Mouse (Mus musculus) limb, embryonic 15.5 days (tissue): Measurements from ENCODE around the gene Kmt2a. TPM values are rescaled to one million over a fixed set of nuclear protein-coding genes. Genes with fewer than 3 reads are reported as not detected.

ENCODE experiments used
- ATAC-seq: fragments of 200-750 bp; cut with Nextera tagmentation; 2 replicates; pipeline ENCODE4 v1.8.0; 2017; ENCODE audit warnings: low read depth, moderate TSS enrichment; ENCODE audit not compliant: insufficient number of reproducible peaks, low FRiP score, low TSS enrichment
- H3K27ac ChIP-seq: fragments of 300-500 bp; sonication (generic); 2 replicates; pipeline ENCODE4 v1.5.1; 2015; ENCODE audit warnings: moderate library complexity, mild to moderate bottlenecking, inconsistent platforms
- H3K27me3 ChIP-seq: fragments of 300-500 bp; sonication (generic); 2 replicates; pipeline ENCODE4 v1.6.1; 2015; ENCODE audit warnings: inconsistent platforms
- H3K36me3 ChIP-seq: fragments of 300-500 bp; sonication (generic); 2 replicates; pipeline ENCODE4 v1.6.1; 2015; ENCODE audit warnings: inconsistent platforms
- H3K4me1 ChIP-seq: fragments of 300-500 bp; sonication (generic); 2 replicates; pipeline ENCODE4 v1.6.1; 2015; ENCODE audit warnings: inconsistent platforms
- H3K4me2 ChIP-seq: fragments of 300-500 bp; sonication (generic); 2 replicates; pipeline ENCODE4 v1.6.1; 2015; ENCODE audit warnings: mild to moderate bottlenecking, inconsistent platforms
- H3K4me3 ChIP-seq: fragments of 300-500 bp; sonication (generic); 2 replicates; pipeline ENCODE4 v1.5.1; 2015; ENCODE audit warnings: mild to moderate bottlenecking, inconsistent platforms
- H3K9ac ChIP-seq: fragments of 300-500 bp; sonication (generic); 2 replicates; pipeline ENCODE4 v1.6.1; 2015; ENCODE audit warnings: inconsistent platforms
- H3K9me3 ChIP-seq: fragments of 300-500 bp; sonication (generic); 2 replicates; pipeline ENCODE4 v1.6.1; 2016; ENCODE audit warnings: inconsistent platforms
- WGBS: fragments of 180-500 bp; shearing (Covaris S2); methylation state at CpG from one replicate; pipeline ENCODE4 v1.1.7; 2015; 5-methylcytosine and 5-hydroxymethylcytosine counted together
- polyA plus RNA-seq: library from polyadenylated mRNA; unstranded; fragments of >200 nt; fragmentation: Nextera tagmentation; extraction: Ambion mirVana; gene quantifications from 2 replicates; pipeline ENCODE4 v1.2.1, GENCODE M21; 2015

Kmt2a gene
- 12.4 and 13.7 TPM in 2 replicates for polyA plus RNA-seq

DNA sequence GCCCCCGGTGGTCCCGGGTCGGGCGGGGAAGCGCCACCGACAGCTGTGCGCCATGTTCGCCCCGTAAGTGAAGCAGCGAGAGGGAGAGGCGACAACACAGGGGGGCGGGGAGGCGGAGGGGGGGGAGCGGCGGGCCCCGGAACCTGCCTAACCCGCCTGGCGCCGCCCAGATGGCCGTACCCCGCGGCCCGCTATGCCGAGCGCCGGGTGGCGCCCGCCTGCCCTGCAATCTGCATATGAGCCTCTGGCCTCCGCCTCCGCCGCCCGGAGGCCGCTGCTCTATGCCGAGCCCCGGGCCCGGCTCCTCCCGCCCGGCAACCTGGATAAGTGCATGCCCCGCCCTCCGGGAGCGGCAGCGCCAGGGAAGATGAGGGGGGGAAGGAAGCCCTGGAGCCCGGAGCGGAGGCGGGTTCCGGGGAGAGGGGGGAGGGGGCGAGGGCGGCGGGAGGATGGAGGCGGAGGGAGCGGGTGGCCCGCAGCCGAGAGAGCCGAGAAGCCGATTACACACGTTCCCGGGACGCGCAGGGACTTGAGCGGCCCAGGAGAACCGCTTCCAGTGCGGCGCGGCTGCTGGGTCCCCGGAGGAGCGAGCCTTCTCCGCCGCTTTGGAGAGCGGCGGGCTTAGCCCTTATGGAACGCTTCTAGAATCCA lies at the start of gene Kmt2a:
TSS of gene Kmt2a (minus strand) at position 76 of the 651 bp plus-strand sequence.
- Histone ChIP-seq H3K4me1 (peaks cover 44% of the 10 kb centered on the region), H3K4me2 (peak within 1 kb of the TSS; percentile 96), H3K36me3 (no peaks in the 10 kb centered on the region), H3K9me3 (no peaks in the 10 kb centered on the region), H3K9ac (peak within 1 kb of the TSS; percentile 91), H3K27me3 (no peaks in the 10 kb centered on the region), H3K27ac (peak within 1 kb of the TSS; percentile 99), H3K4me3 (peak within 1 kb of the TSS; percentile 97)
- ATAC-seq = peak; percentile 85
- under 1% methylated on average over 32 of the region's 71 CpGs for WGBS

- H3K27me3 ChIP-seq = no peaks in the 10 kb centered on the region
- H3K4me3 ChIP-seq = peak overlapping the region; percentile 93
- H3K27ac ChIP-seq = peak overlapping the region; percentile 90
- 74% methylated on average over 2 of the region's 2 CpGs for WGBS
- peaks cover under 1% of the 10 kb centered on the region; the same call in 1 of the 2 replicates for H3K36me3 ChIP-seq
- peaks cover 8% of the 10 kb centered on the region for H3K4me1 ChIP-seq
- H3K4me2 ChIP-seq = peak overlapping the region; percentile 56
- no peak overlapping the region for H3K9ac ChIP-seq
- no peaks in the 10 kb centered on the region for H3K9me3 ChIP-seq
- ATAC-seq = no peak
Measured at GRCm38 (mm10) chr9:44921543-44921942, 40.4 kb upstream of the Kmt2a start.

GRCm38 (mm10) chr9:44921123-44921468 lies 40.0 kb upstream of the Kmt2a start:
- WGBS = 1% methylated on average over 8 of the region's 8 CpGs
- peak; percentile 84 for ATAC-seq

GRCm38 (mm10) chr9:44920374-44921122 lies 39.5 kb upstream of the Kmt2a start, which contains the start of gene Atp5l:
Atp5l (minus strand) TSS chr9:44920742.
- Histone ChIP-seq H3K9me3 (no peaks in the 10 kb centered on the region), H3K4me1 (peaks cover 10% of the 10 kb centered on the region), H3K9ac (peak within 1 kb of the TSS; percentile 88), H3K4me2 (peak within 1 kb of the TSS; percentile 56), H3K27ac (peak within 1 kb of the TSS; percentile 90), H3K4me3 (peak within 1 kb of the TSS; percentile 93), H3K27me3 (no peaks in the 10 kb centered on the region), H3K36me3 (no peaks in the 10 kb centered on the region; the same call in 1 of the 2 replicates)
- ATAC-seq = peak; percentile 80; the same call in 1 of the 2 replicates
- WGBS = under 1% methylated on average over 48 of the region's 48 CpGs

More at GRCm38 (mm10) chr9:44921123-44921468, 40.0 kb upstream of the Kmt2a start:
- H3K36me3 ChIP-seq = no peaks in the 10 kb centered on the region; the same call in 1 of the 2 replicates
- H3K4me3 ChIP-seq = peak overlapping the region; percentile 93
- no peaks in the 10 kb centered on the region for H3K9me3 ChIP-seq
- no peak overlapping the region for H3K9ac ChIP-seq
- H3K4me2 ChIP-seq = peak overlapping the region; percentile 56
- H3K4me1 ChIP-seq = peaks cover 8% of the 10 kb centered on the region
- H3K27ac ChIP-seq = peak overlapping the region; percentile 90
- H3K27me3 ChIP-seq = no peaks in the 10 kb centered on the region

GRCm38 (mm10) chr9:44919606-44920005 lies 38.5 kb upstream of the Kmt2a start:
- Histone ChIP-seq H3K27me3 (no peaks in the 10 kb centered on the region), H3K4me3 (peak overlapping the region; percentile 93), H3K4me1 (peaks cover 15% of the 10 kb centered on the region), H3K36me3 (no peaks in the 10 kb centered on the region), H3K27ac (no peak overlapping the region), H3K9ac (peak overlapping the region; percentile 88), H3K4me2 (peak overlapping the region; percentile 56), H3K9me3 (no peaks in the 10 kb centered on the region)
- 33% methylated on average over 2 of the region's 2 CpGs for WGBS
- no peak for ATAC-seq

DNA sequence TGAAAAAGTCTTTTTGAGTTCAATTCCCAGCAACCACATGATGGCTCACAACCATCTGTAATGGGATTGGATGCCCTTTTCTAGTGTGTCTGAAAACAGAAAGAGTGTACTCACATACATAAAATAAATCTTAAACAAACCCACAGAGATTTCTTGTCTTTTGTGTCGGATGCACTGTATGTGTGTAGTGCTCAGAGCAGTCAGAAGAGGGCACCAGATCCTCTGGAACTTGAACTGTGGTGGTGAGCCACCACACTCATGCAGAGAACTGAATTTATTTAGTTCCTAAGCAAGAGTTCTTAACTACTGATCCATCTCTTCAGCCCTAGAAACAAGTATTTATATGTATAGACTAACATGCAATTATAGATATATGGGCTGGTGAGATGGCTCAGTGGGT lies 35.1 kb upstream of the Kmt2a start:
- H3K36me3 ChIP-seq = peaks cover 16% of the 10 kb centered on the region
- no peak overlapping the region for H3K9ac ChIP-seq
- H3K4me3 ChIP-seq = no peak overlapping the region
- no peaks in the 10 kb centered on the region for H3K27me3 ChIP-seq
- 44% methylated on average over 1 of the region's 1 CpGs for WGBS
- H3K9me3 ChIP-seq = no peaks in the 10 kb centered on the region
- no peak overlapping the region for H3K27ac ChIP-seq
- H3K4me1 ChIP-seq = peaks cover 15% of the 10 kb centered on the region
- no peak overlapping the region for H3K4me2 ChIP-seq
- ATAC-seq = no peak

DNA sequence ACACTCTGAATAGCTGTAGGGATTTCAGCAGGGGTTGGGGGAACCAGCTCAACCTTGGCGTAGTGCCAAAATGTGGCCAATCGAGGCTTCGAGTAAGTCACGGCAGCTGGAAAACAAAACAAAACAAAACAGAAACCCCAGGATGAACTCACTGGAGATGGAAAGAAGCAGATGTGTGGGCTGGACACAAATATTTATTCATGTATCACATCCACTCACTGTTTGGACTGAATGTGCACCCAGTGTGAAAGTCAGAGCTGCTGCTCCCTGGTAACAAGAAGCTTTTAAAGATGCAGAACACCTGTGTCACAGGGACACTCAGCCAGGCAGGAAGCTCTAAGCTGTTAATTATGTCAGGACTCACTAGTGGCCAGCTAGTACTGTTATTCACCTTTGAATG lies 33.6 kb upstream of the Kmt2a start:
- Histone ChIP-seq H3K27me3 (no peaks in the 10 kb centered on the region), H3K4me3 (no peak overlapping the region), H3K9me3 (no peaks in the 10 kb centered on the region), H3K36me3 (peaks cover 27% of the 10 kb centered on the region), H3K9ac (no peak overlapping the region), H3K4me1 (peaks cover 15% of the 10 kb centered on the region), H3K27ac (no peak overlapping the region), H3K4me2 (no peak overlapping the region)
- WGBS = 25% methylated on average over 4 of the region's 4 CpGs
- ATAC-seq = no peak

DNA sequence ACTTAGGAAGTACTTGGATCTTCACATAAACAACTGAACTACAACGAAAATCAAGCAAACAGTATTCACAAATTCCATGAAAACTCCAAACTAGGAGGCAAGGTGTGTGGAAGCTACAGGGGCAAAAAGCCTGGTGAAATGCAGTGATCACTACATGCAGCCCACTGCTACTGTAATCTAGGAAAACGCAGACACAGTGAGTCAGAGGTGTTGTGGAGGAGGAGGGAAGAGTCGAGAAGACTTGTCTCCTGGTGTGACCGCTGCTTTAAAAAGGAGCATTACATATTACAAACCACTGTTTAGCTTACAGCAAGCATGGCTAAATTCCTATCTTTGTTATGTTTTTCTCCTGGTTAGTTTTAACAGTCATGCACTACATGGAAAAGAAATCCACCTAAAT lies 30.3 kb upstream of the Kmt2a start:
- Histone ChIP-seq H3K36me3 (peaks cover 27% of the 10 kb centered on the region), H3K4me1 (peaks cover 7% of the 10 kb centered on the region; the same call in 1 of the 2 replicates), H3K9me3 (no peaks in the 10 kb centered on the region), H3K9ac (no peak overlapping the region), H3K4me2 (no peak overlapping the region), H3K27me3 (no peaks in the 10 kb centered on the region), H3K27ac (no peak overlapping the region), H3K4me3 (no peak overlapping the region)
- 98% methylated on average over 4 of the region's 4 CpGs for WGBS
- ATAC-seq = no peak

DNA sequence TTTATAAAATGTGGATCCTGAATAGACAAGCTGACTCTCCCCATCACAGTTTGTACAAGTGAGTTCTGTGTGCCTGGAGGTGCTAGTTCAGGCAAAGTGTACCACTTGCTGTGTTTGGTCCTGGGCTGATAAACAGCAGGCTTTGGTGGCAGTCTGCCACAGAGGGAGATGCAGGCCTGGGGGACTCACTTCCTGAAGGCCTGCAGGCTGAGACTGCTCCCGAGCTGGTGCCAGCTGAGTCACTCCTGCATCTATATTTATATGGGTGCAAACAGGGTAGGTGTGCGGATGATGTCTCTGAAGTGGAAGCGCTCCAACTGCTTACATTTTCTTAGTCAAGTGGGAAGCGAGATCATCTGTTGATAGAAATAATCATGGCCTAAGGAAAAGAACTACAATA lies 24.5 kb upstream of the Kmt2a start:
- H3K27me3 ChIP-seq = no peaks in the 10 kb centered on the region
- H3K27ac ChIP-seq = no peak overlapping the region
- 62% methylated on average over 4 of the region's 4 CpGs for WGBS
- no peak overlapping the region for H3K4me3 ChIP-seq
- ATAC-seq = no peak
- no peak overlapping the region for H3K9ac ChIP-seq
- H3K36me3 ChIP-seq = peaks cover 6% of the 10 kb centered on the region
- no peak overlapping the region for H3K4me2 ChIP-seq
- H3K9me3 ChIP-seq = no peaks in the 10 kb centered on the region
- H3K4me1 ChIP-seq = no peaks in the 10 kb centered on the region

- WGBS = 54% methylated on average over 5 of the region's 5 CpGs
- Histone ChIP-seq H3K27ac (no peak overlapping the region), H3K4me1 (no peaks in the 10 kb centered on the region), H3K4me2 (no peak overlapping the region), H3K9ac (no peak overlapping the region), H3K36me3 (no peaks in the 10 kb centered on the region), H3K4me3 (no peak overlapping the region), H3K9me3 (no peaks in the 10 kb centered on the region), H3K27me3 (no peaks in the 10 kb centered on the region)
- ATAC-seq = no peak
Measured at GRCm38 (mm10) chr9:44904964-44905363, 23.9 kb upstream of the Kmt2a start.

- Histone ChIP-seq H3K27ac (no peak overlapping the region), H3K4me3 (no peak overlapping the region), H3K27me3 (no peaks in the 10 kb centered on the region), H3K9ac (no peak overlapping the region), H3K9me3 (no peaks in the 10 kb centered on the region), H3K4me2 (no peak overlapping the region), H3K36me3 (no peaks in the 10 kb centered on the region), H3K4me1 (no peaks in the 10 kb centered on the region)
- 73% methylated on average over 4 of the region's 4 CpGs for WGBS
- ATAC-seq = no peak
Measured at GRCm38 (mm10) chr9:44903856-44904255, 22.8 kb upstream of the Kmt2a start.

DNA sequence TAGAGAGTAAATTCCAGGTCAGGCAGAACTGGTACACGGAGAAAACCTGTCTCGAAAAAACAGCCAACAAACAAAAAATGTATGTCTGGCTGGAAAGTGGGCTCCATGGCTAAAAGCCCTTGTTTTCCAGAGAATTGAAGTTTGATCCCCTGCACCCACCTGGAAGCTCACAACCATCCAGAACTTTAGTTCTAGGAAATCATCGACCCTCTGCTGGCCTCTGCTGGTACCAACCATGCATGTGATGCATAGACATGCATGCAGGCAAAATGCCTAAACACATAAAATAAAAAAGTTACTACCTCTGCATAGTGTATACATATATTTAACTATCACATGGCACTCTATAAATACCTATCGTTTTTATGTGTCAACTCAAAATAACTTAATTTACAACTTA lies 19.3 kb upstream of the Kmt2a start:
- Histone ChIP-seq H3K9ac (no peak overlapping the region), H3K27ac (no peak overlapping the region), H3K4me2 (no peak overlapping the region), H3K4me3 (no peak overlapping the region), H3K4me1 (no peaks in the 10 kb centered on the region), H3K9me3 (no peaks in the 10 kb centered on the region), H3K36me3 (no peaks in the 10 kb centered on the region), H3K27me3 (no peaks in the 10 kb centered on the region)
- WGBS = 62% methylated on average over 4 of the region's 4 CpGs
- no peak for ATAC-seq
